In genomic region chr12:5319359-5319973, GRCm38 (mm10) we compare ENCODE assay signal across 11 mouse cellular contexts. TPM values are rescaled to one million over a fixed set of nuclear protein-coding genes. Genes with fewer than 3 reads are reported as not detected.
DNase-seq lines count a peak whose midpoint lies in the region; ATAC-seq and TF ChIP-seq lines count a peak whose summit lies in the region.
"Had no signal": no experiment of that assay in that cellular context is flagged by ENCODE, and none has a peak within 500 bp of the region (broad histone marks: within the 10 kb centered on the region; RNA-seq: fewer than 3 reads in every experiment).

No protein-coding gene starts in this region.

- no peak overlapping the region for H3K4me2 ChIP-seq in forebrain, embryonic 12.5 days
- H3K4me2 ChIP-seq in lung, embryonic 14.5 days, result no peak overlapping the region
- H3K4me2 ChIP-seq in embryonic facial prominence, embryonic 12.5 days (replicated peaks), result no peak overlapping the region; the same call in 1 of the 2 replicates
- no peak overlapping the region for H3K4me2 ChIP-seq in limb, embryonic 13.5 days (replicated peaks)
- H3K4me2 ChIP-seq in liver, embryonic 12.5 days, result no peak overlapping the region

- WGBS in forebrain, embryonic 10.5 days, result 40% methylated on average over 12 of the region's 12 CpGs
- 36% methylated on average over 12 of the region's 12 CpGs for WGBS in forebrain, embryonic 12.5 days
- 23% methylated on average over 12 of the region's 12 CpGs for WGBS in lung, embryonic 14.5 days
- 6% methylated on average over 12 of the region's 12 CpGs for WGBS in embryonic facial prominence, embryonic 12.5 days
- 17% methylated on average over 12 of the region's 12 CpGs for WGBS in limb, embryonic 13.5 days
- WGBS in liver, embryonic 12.5 days (ENCODE audit: insufficient replicate concordance), result 49% methylated on average over 12 of the region's 12 CpGs

- H3K27me3 ChIP-seq in forebrain, embryonic 10.5 days (ENCODE audit: poor library complexity, severe bottlenecking), result no peaks in the 10 kb centered on the region
- H3K27me3 ChIP-seq in forebrain, embryonic 12.5 days, result no peaks in the 10 kb centered on the region
- no peaks in the 10 kb centered on the region for H3K27me3 ChIP-seq in lung, embryonic 14.5 days (ENCODE audit: insufficient read depth, low read length)
- H3K27me3 ChIP-seq in embryonic facial prominence, embryonic 12.5 days, result no peaks in the 10 kb centered on the region
- no peaks in the 10 kb centered on the region for H3K27me3 ChIP-seq in limb, embryonic 13.5 days
- H3K27me3 ChIP-seq in liver, embryonic 12.5 days (replicated peaks), result no peaks in the 10 kb centered on the region

- TF ChIP-seq CTCF in lung, embryonic 14.5 days (IDR thresholded peaks at IDR 0.05; ENCODE audit: low read depth), result no peak

- no peak overlapping the region for H3K9ac ChIP-seq in forebrain, embryonic 12.5 days
- H3K9ac ChIP-seq in lung, embryonic 14.5 days, result no peak overlapping the region
- H3K9ac ChIP-seq in embryonic facial prominence, embryonic 12.5 days, result no peak overlapping the region
- H3K9ac ChIP-seq in limb, embryonic 13.5 days, result peak overlapping the region; percentile 35; the same call in 1 of the 2 replicates
- no peak overlapping the region for H3K9ac ChIP-seq in liver, embryonic 12.5 days

- no peak for ATAC-seq in forebrain, embryonic 12.5 days (ENCODE audit: low FRiP score)
- no peak for ATAC-seq in lung, embryonic 14.5 days (ENCODE audit: insufficient read depth)
- peak; percentile 74 for ATAC-seq in embryonic facial prominence, embryonic 12.5 days (ENCODE audit: insufficient number of reproducible peaks, insufficient read depth, low FRiP score, low TSS enrichment)
- ATAC-seq in limb, embryonic 13.5 days (ENCODE audit: low FRiP score, low read depth), result no peak
- ATAC-seq in liver, embryonic 12.5 days, result no peak
- ATAC-seq: intestine, embryonic 16.5 days had no signal

- peaks cover 21% of the 10 kb centered on the region for H3K4me1 ChIP-seq in forebrain, embryonic 10.5 days
- H3K4me1 ChIP-seq in forebrain, embryonic 12.5 days, result peaks cover 11% of the 10 kb centered on the region
- peaks cover 3% of the 10 kb centered on the region; the same call in 1 of the 2 replicates for H3K4me1 ChIP-seq in lung, embryonic 14.5 days (ENCODE audit: insufficient read depth)
- H3K4me1 ChIP-seq in embryonic facial prominence, embryonic 12.5 days, result peaks cover 19% of the 10 kb centered on the region
- peaks cover 26% of the 10 kb centered on the region for H3K4me1 ChIP-seq in limb, embryonic 13.5 days
- no peaks in the 10 kb centered on the region for H3K4me1 ChIP-seq in liver, embryonic 12.5 days

- no peak overlapping the region for H3K4me3 ChIP-seq in forebrain, embryonic 10.5 days
- H3K4me3 ChIP-seq in forebrain, embryonic 12.5 days (replicated peaks), result no peak overlapping the region
- no peak overlapping the region for H3K4me3 ChIP-seq in lung, embryonic 14.5 days (ENCODE audit: low read depth, low read length)
- no peak overlapping the region for H3K4me3 ChIP-seq in embryonic facial prominence, embryonic 12.5 days
- H3K4me3 ChIP-seq in limb, embryonic 13.5 days, result no peak overlapping the region
- H3K4me3 ChIP-seq in liver, embryonic 12.5 days, result no peak overlapping the region

- no peaks in the 10 kb centered on the region for H3K9me3 ChIP-seq in forebrain, embryonic 10.5 days
- no peaks in the 10 kb centered on the region for H3K9me3 ChIP-seq in forebrain, embryonic 12.5 days
- H3K9me3 ChIP-seq in lung, embryonic 14.5 days (ENCODE audit: low read depth, low read length), result no peaks in the 10 kb centered on the region
- no peaks in the 10 kb centered on the region for H3K9me3 ChIP-seq in embryonic facial prominence, embryonic 12.5 days
- no peaks in the 10 kb centered on the region for H3K9me3 ChIP-seq in limb, embryonic 13.5 days
- no peaks in the 10 kb centered on the region for H3K9me3 ChIP-seq in liver, embryonic 12.5 days (replicated peaks)

- H3K27ac ChIP-seq in forebrain, embryonic 10.5 days, result peak overlapping the region; percentile 44; the same call in 1 of the 2 replicates
- H3K27ac ChIP-seq in forebrain, embryonic 12.5 days, result no peak overlapping the region
- H3K27ac ChIP-seq in lung, embryonic 14.5 days (ENCODE audit: low read depth), result no peak overlapping the region
- 0 out of 2 replicates have a peak overlapping the region, but pooled peaks have one; percentile 55 for H3K27ac ChIP-seq in embryonic facial prominence, embryonic 12.5 days
- no peak overlapping the region for H3K27ac ChIP-seq in limb, embryonic 13.5 days
- no peak overlapping the region for H3K27ac ChIP-seq in liver, embryonic 12.5 days

- DNase-seq in forebrain, embryonic 10.5 days (ENCODE audit: extremely low spot score, low spot score), result no peak
- peak; percentile 33 for DNase-seq in lung, embryonic 14.5 days
- DNase-seq in lung, postnatal 14 days, result no peak
- DNase-seq in frontal cortex, adult 2 months (ENCODE audit: extremely low spot score in 1 of 2, low spot score in 1 of 2), result no peak
- DNase-seq: cerebellum, adult 11-12 months; liver had no signal

- H3K36me3 ChIP-seq in forebrain, embryonic 10.5 days (replicated peaks), result no peaks in the 10 kb centered on the region
- no peaks in the 10 kb centered on the region for H3K36me3 ChIP-seq in forebrain, embryonic 12.5 days (replicated peaks)
- no peaks in the 10 kb centered on the region for H3K36me3 ChIP-seq in lung, embryonic 14.5 days (ENCODE audit: insufficient read depth)
- H3K36me3 ChIP-seq in embryonic facial prominence, embryonic 12.5 days, result no peaks in the 10 kb centered on the region
- H3K36me3 ChIP-seq in limb, embryonic 13.5 days, result no peaks in the 10 kb centered on the region
- no peaks in the 10 kb centered on the region for H3K36me3 ChIP-seq in liver, embryonic 12.5 days

RNA-seq across cellular contexts. Expression of gene Klhl29, which starts 56.0 kb away (rescaled TPM):
- polyA plus RNA-seq in forebrain, embryonic 10.5 days (2016; fragmentation: Nextera tagmentation; extraction: Ambion mirVana), result 0.90 and 1.2 TPM in 2 replicates
- polyA plus RNA-seq in forebrain, embryonic 12.5 days (2016; fragmentation: Nextera tagmentation; extraction: Ambion mirVana), result 3.4 TPM in 2 replicates
- polyA plus RNA-seq in lung, embryonic 14.5 days (2014; fragmentation: Nextera tagmentation; extraction: Ambion mirVana), result 0.97 and 1.2 TPM in 2 replicates
- 2.6 and 3.4 TPM in 2 replicates for polyA plus RNA-seq in embryonic facial prominence, embryonic 12.5 days (2016; fragmentation: Nextera tagmentation; extraction: Ambion mirVana)
- polyA plus RNA-seq in limb, embryonic 13.5 days (2015; fragmentation: Nextera tagmentation; extraction: Ambion mirVana), result 2.2 and 2.3 TPM in 2 replicates
- 31.4 and 37.9 TPM in 2 replicates for polyA plus RNA-seq in frontal cortex, adult 2 months (2012; rRNA removed)
- polyA plus RNA-seq in liver, embryonic 12.5 days (2016; fragmentation: Nextera tagmentation; extraction: Ambion mirVana), result 0.25 and 0.31 TPM in 2 replicates

Comparison
In these comparisons a context has a peak if more than half of its experiments do, and no peak if none do; other contexts are left out.
1. H3K27ac ChIP-seq: peak in forebrain, embryonic 10.5 days (single experiment) and embryonic facial prominence, embryonic 12.5 days (single experiment); none in forebrain, embryonic 12.5 days (single experiment), lung, embryonic 14.5 days (single experiment), limb, embryonic 13.5 days (single experiment) and liver, embryonic 12.5 days (single experiment).